Mouse (Mus musculus) cortical plate, adult 2 months (tissue): ENCODE measurements at regions not wholly inside any gene's neighbourhood (a gene's known extent, or its start where the extent isn't known, plus 50 kb on each side); places are given as distances from the start of the nearest gene placed in this dataset.

Experiments
- CTCF ChIP-seq: fragments of 200-500 bp; IDR thresholded peaks from 2 replicates; pipeline ENCODE4 v1.5.1; 2011; ENCODE audit warnings: mild to moderate bottlenecking, control low read depth, low read length; ENCODE audit not compliant: insufficient read depth; ENCODE audit errors: extremely low read depth
- POLR2A ChIP-seq: fragments of 200-500 bp; IDR thresholded peaks from 2 replicates; pipeline ENCODE4 v1.6.1; 2011; ENCODE audit warnings: mild to moderate bottlenecking, low read length, control low read depth; ENCODE audit not compliant: insufficient read depth; ENCODE audit errors: extremely low read depth

DNA sequence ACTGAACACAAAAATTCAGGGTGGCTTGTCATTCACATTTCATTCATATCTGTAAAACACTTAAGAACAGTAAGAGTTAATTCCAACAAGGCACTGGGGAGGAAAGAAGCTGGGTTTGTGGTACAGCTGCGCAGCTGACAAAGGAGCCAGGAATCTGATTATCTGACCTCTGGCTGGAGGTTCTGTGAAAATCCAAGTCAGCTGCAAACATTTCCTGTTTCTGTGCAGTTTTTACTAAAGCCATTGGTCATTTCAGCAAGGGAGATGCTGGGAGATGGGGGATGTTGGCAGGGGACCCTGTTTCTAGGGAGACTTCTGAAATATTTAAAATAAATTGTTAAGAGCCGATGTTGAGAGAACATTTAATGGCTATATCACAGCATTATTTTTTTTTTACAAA, 83.6 kb upstream of the Azi2 start:
- no peak for TF ChIP-seq POLR2A
- TF ChIP-seq CTCF: no peak
